Mouse (Mus musculus) liver, adult 2 months (tissue): ENCODE measurements around the gene Ralgapa2. TPM values are rescaled to one million over a fixed set of nuclear protein-coding genes. Genes with fewer than 3 reads are reported as not detected.

ENCODE experiments used
- DNase-seq: peaks from one replicate; pipeline ENCODE4 v3.0.0-alpha.2; 2011; ENCODE audit warnings: low read depth, low spot score; ENCODE audit errors: extremely low read depth
- H3K27ac ChIP-seq: fragments of 200-500 bp; replicated peaks from 2 replicates; pipeline ENCODE4 v1.5.1; 2012; ENCODE audit warnings: low read depth, mild to moderate bottlenecking, control low read depth, inconsistent platforms, low read length; ENCODE audit not compliant: insufficient read depth
- H3K27me3 ChIP-seq: fragments of 200-500 bp; 2 replicates; pipeline ENCODE4 v1.6.1; 2012; ENCODE audit warnings: mild to moderate bottlenecking, moderate library complexity, low read length, inconsistent platforms; ENCODE audit not compliant: control insufficient read depth, insufficient read depth
- H3K36me3 ChIP-seq: fragments of 200-500 bp; 2 replicates; pipeline ENCODE4 v1.6.1; 2012; ENCODE audit warnings: low read length, inconsistent platforms; ENCODE audit not compliant: control insufficient read depth, insufficient read depth
- H3K4me1 ChIP-seq: fragments of 200-500 bp; 2 replicates; pipeline ENCODE4 v1.6.1; 2011; ENCODE audit warnings: low read length; ENCODE audit not compliant: control insufficient read depth, insufficient read depth
- H3K4me3 ChIP-seq: fragments of 200-500 bp; 2 replicates; pipeline ENCODE4 v1.5.1; 2011; ENCODE audit warnings: low read depth, mild to moderate bottlenecking, control low read depth, low read length, moderate library complexity; ENCODE audit not compliant: insufficient read depth
- H3K79me2 ChIP-seq: fragments of 200-500 bp; 2 replicates; pipeline ENCODE4 v1.6.1; 2012; ENCODE audit warnings: inconsistent platforms, mild to moderate bottlenecking, low read length, moderate library complexity; ENCODE audit not compliant: control insufficient read depth, insufficient read depth
- H3K9ac ChIP-seq: fragments of 200-500 bp; 2 replicates; pipeline ENCODE4 v1.6.1; 2012; ENCODE audit warnings: low read depth, mild to moderate bottlenecking, control low read depth, inconsistent platforms, low read length
- CTCF ChIP-seq: fragments of 200-500 bp; IDR thresholded peaks from 2 replicates; pipeline ENCODE4 v1.5.1; 2011; ENCODE audit warnings: low read depth, low read length, control low read depth
- POLR2A ChIP-seq: fragments of 200-500 bp; IDR thresholded peaks from 2 replicates; pipeline ENCODE4 v1.6.1; 2011; ENCODE audit warnings: low read length, control low read depth; ENCODE audit not compliant: insufficient read depth; ENCODE audit errors: extremely low read depth
- WGBS: fragments of 180-500 bp; shearing (Covaris S2); methylation state at CpG from one replicate; pipeline ENCODE4 v1.1.7; 2018; 5-methylcytosine and 5-hydroxymethylcytosine counted together
- polyA plus RNA-seq: library from polyadenylated mRNA; depleted of rRNA; stranded (reverse); fragments of >200 nt; gene quantifications from 2 replicates; pipeline ENCODE4 v1.2.3, GENCODE M21; 2012
- total RNA-seq: library from RNA; depleted of rRNA; stranded (reverse); fragments of >200 nt; gene quantifications from 2 replicates; pipeline ENCODE4 v1.2.3, GENCODE M21; 2014

Gene Ralgapa2
- total and polyA plus RNA-seq, 2 experiments, result 12.4 to 54.2 TPM

GRCm38 (mm10) chr2:146551818-146552217, 39.7 kb upstream of the Ralgapa2 start:
- Histone ChIP-seq H3K79me2 (no peaks in the 10 kb centered on the region), H3K36me3 (no peaks in the 10 kb centered on the region), H3K4me1 (peaks cover 6% of the 10 kb centered on the region), H3K4me3 (no peak overlapping the region), H3K9ac (no peak overlapping the region), H3K27ac (no peak overlapping the region), H3K27me3 (no peaks in the 10 kb centered on the region)
- whole genome bisulfite sequencing, result 18% methylated on average over 4 of the region's 4 CpGs
- DNase-seq, result peak; percentile 75
- TF ChIP-seq CTCF (no peak), POLR2A (no peak)

GRCm38 (mm10) chr2:146549111-146549776, 37.1 kb upstream of the Ralgapa2 start:
- TF ChIP-seq POLR2A, result no peak
- no peak for TF ChIP-seq CTCF
- H3K4me3 ChIP-seq, result no peak overlapping the region
- peak; percentile 35 for DNase-seq
- H3K4me1 ChIP-seq, result no peaks in the 10 kb centered on the region; the same call in 1 of the 2 replicates
- H3K79me2 ChIP-seq, result no peaks in the 10 kb centered on the region
- H3K36me3 ChIP-seq, result no peaks in the 10 kb centered on the region
- peak overlapping the region; percentile 48; the same call in 1 of the 2 replicates for H3K27ac ChIP-seq
- H3K27me3 ChIP-seq, result no peaks in the 10 kb centered on the region
- H3K9ac ChIP-seq, result no peak overlapping the region
- WGBS, result 68% methylated on average over 6 of the region's 6 CpGs

GRCm38 (mm10) chr2:146544155-146544814, 32.1 kb upstream of the Ralgapa2 start:
- H3K36me3 ChIP-seq, result no peaks in the 10 kb centered on the region
- no peak overlapping the region for H3K27ac ChIP-seq
- H3K9ac ChIP-seq, result no peak overlapping the region
- DNase-seq, result peak; percentile 39
- H3K27me3 ChIP-seq, result no peaks in the 10 kb centered on the region
- no peaks in the 10 kb centered on the region for H3K4me1 ChIP-seq
- H3K4me3 ChIP-seq, result no peak overlapping the region
- TF ChIP-seq POLR2A (no peak), CTCF (no peak)
- 24% methylated on average over 1 of the region's 1 CpGs for WGBS
- H3K79me2 ChIP-seq, result no peaks in the 10 kb centered on the region

GRCm38 (mm10) chr2:146533118-146533949, 21.2 kb upstream of the Ralgapa2 start:
- Histone ChIP-seq H3K4me3 (no peak overlapping the region), H3K79me2 (no peaks in the 10 kb centered on the region), H3K4me1 (no peaks in the 10 kb centered on the region; the same call in 1 of the 2 replicates), H3K27me3 (no peaks in the 10 kb centered on the region), H3K27ac (no peak overlapping the region), H3K9ac (no peak overlapping the region), H3K36me3 (no peaks in the 10 kb centered on the region)
- TF ChIP-seq CTCF, result no peak
- TF ChIP-seq POLR2A, result no peak
- WGBS, result 57% methylated on average over 8 of the region's 8 CpGs
- no peak for DNase-seq

- H3K4me3 ChIP-seq, result no peak overlapping the region
- H3K36me3 ChIP-seq, result no peaks in the 10 kb centered on the region
- DNase-seq, result peak; percentile 41
- no peaks in the 10 kb centered on the region for H3K27me3 ChIP-seq
- 67% methylated on average over 3 of the region's 3 CpGs for WGBS
- no peak for TF ChIP-seq POLR2A
- no peak for TF ChIP-seq CTCF
- no peak overlapping the region for H3K9ac ChIP-seq
- H3K27ac ChIP-seq, result no peak overlapping the region
- H3K4me1 ChIP-seq, result no peaks in the 10 kb centered on the region; the same call in 1 of the 2 replicates
- no peaks in the 10 kb centered on the region for H3K79me2 ChIP-seq
Observed at GRCm38 (mm10) chr2:146532493-146532892, 20.3 kb upstream of the Ralgapa2 start.
